Mouse (Mus musculus) urinary bladder, postnatal 4 days (tissue): ENCODE measurements around the gene Itprid2.
"Not testable (repeated sequence)": the region's sequence is repeated elsewhere in the genome, so short reads cannot be mapped to it uniquely, and the experiment has no call there.

Experiments
- DNase-seq, 2 experiments: peaks; one replicate each; pipeline ENCODE4 v3.0.0; 2021 to 2022; ENCODE audit warnings: low spot score in 2 of 2

Itprid2 gene

DNA sequence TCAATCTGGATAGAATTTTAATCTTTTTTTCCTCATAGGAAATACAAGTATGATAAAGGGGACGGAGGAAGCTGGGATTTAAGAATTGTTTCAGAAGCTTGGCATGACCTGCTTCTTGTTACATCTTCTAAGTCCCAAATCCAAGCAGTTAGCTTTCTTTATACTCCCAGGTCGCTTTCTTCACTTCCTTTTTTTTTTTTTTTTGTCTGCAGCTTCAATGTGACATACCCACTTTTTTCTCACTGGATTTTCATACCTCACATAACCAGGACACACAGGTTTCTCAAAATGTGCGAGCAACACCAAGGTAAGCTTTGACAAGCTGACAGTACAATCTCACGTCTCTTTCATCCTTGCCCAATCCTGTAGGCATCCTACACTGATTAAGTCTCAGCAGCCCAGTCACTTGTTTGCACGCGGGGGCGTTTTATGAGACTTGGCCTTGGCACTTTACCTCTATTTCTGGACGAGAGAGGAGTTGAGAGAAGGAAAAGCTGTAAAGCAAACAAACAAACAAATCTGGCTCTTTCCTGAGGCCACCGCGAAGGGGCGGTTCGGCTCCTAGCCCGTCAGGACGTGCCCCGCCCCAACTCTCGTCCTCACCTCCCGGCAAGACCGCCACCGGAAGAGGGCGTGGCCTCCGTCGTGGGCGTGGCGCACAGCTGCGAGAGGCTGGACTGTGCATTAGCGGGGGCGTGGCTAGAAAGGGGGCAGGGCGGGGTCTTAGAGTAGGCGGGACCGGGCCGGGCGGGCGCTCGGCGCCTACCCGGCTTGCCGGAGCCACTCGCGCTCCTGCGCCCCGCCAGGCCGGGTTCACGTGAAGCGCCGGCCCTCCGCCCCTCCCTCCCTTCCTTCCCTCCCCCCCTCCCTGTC, at the start of gene Itprid2:
Gene Itprid2 (plus strand): TSS at position 825 of the 873 bp plus-strand sequence.
- DNase-seq = peak; percentile 97 to 99

GRCm38 (mm10) chr2:79596177-79596576, 39.0 kb upstream of the Itprid2 start:
- no peak for DNase-seq

DNA sequence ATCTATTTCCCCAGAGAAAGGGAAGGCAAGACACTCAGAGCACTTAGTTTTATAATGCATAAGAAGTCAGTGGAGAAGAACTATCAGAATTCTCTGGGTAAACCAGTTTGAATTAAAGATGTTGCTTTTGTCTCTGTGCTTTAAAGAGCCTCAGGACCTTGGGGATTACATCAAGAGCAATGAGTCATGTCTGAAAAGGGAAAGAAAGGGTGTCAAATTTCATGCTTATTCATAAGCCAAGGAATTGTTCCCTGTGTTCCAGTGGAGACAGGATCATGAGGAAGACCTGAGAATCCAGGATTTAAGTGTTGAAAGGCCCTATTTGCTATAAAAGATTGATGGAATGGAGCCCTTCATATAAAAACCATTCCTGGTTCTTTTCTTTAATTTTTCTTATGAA, 38.1 kb upstream of the Itprid2 start:
- no peak for DNase-seq

DNA sequence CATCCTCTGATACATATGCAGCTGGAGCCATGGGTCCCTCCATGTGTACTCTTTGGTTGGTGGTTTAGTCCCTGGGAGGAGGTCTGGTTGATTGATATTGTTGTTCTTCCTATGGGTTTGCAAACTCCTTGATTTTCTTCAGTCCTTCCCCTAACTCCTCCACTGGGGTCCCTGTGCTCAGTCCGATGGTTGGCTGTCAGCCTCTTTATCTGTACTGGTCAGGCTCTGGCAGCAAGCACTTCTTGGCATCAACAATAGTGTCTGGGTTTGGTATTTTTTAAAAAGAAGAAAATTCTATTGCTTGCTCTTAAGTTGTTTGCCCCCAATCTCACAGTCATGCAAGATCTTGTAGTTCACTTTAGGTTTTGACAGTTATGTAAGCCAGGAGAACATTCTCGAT, 34.0 kb upstream of the Itprid2 start:
- not testable (repeated sequence) for DNase-seq

DNA sequence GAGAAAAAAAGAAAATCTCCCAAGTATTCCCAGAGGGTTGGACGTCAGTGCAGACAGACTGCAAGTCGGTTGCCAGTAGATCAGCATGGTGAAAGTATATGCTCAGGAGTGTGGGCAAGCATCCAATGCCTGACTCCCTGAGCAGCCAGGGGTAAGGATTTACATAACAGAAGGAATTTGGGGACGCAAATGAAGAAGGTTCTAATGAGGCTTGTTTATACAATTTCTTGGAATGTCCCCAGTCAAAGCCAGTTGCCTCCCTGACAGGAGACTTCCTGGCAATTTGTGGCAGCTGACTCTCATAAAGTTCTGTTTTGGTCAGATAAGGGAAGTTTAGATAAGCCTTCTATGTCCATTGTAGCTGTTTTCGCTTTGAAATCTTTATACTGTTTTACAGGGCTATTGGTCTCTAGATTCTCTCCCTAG, 33.4 kb upstream of the Itprid2 start:
- DNase-seq = no peak

DNA sequence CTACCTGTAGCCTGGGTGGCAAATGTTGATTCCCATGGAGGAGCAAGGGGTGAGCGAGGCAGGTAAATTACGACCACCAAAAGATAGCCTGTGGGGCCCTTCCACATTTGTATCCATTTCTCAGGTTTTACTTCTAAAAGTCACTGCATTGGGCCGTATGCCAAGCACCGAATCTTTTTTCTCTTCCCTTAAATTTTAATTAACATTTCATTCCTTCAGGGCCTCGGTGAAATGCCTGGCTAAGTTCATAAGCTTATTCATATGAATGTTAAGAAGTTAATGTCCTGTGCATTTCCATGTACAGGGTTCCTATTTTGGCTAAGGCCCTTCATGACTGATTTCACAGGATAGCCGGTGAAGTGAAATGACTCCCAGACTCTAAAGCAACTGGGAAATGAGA, 32.8 kb upstream of the Itprid2 start:
- DNase-seq = no peak

DNA sequence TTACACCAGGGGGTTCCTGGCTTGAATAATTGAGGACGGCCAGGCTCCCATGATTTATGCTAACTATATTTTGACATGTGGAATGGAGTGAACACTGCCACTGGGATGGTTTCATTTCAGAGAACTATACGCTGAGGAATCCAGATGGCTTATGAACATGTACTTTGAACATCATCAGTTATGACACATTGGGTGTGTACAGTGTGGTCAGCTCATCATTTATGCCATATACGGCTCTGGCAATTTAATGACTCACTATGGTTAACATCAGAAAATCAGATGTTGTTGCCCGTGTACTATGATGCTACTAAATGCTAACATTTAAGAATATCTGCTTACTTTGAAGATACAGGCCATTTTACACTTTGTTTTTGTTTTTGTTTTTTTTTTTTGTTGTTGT, 31.8 kb upstream of the Itprid2 start:
- no peak for DNase-seq

DNA sequence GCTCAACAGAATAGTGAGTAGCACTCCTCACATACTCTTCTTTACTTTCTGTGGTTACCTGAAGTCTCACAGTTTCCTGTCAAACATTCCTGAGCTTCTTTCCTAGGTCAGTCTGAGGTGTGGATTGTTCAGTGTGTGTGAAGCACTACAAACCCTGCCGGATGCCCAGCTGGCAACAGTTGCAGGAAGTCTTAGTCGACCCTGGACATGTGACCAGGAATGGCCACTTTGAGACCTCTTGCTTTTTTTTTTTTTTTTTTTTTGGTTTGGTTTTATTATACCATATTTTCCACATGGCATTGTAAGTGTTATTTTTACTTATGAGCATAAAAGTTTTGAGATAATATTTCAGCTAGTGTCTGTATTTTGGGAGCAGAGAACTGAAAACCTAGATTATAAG, 29.1 kb upstream of the Itprid2 start:
- DNase-seq = no peak

- no peak for DNase-seq
Observed at GRCm38 (mm10) chr2:79607181-79607580, 28.0 kb upstream of the Itprid2 start.

- no peak for DNase-seq
Observed at GRCm38 (mm10) chr2:79608301-79609074, 26.7 kb upstream of the Itprid2 start.

- DNase-seq = no peak
Observed at GRCm38 (mm10) chr2:79610894-79611293, 24.3 kb upstream of the Itprid2 start.

GRCm38 (mm10) chr2:79618145-79618544, 17.0 kb upstream of the Itprid2 start:
- DNase-seq = no peak

GRCm38 (mm10) chr2:79618614-79619568, 16.3 kb upstream of the Itprid2 start:
- no peak for DNase-seq

DNA sequence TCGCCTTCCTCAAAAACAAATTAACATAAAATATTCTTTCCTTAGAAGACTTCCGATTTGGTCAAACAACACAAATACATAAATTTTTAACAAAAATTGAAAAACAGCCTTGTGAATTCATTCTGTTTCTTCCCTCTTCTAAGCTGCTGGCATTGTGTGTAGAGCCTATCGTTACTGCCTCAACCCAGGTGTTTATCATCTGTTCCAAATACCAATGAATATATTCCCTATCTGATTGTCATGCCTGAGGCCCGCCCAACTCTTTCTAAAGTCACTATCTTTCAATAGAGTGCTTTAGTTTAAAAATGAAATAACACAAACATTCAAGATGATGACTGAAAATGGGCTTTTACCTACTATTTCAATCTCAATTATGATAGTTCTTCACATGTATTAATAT, 11.9 kb upstream of the Itprid2 start:
- DNase-seq = no peak

DNA sequence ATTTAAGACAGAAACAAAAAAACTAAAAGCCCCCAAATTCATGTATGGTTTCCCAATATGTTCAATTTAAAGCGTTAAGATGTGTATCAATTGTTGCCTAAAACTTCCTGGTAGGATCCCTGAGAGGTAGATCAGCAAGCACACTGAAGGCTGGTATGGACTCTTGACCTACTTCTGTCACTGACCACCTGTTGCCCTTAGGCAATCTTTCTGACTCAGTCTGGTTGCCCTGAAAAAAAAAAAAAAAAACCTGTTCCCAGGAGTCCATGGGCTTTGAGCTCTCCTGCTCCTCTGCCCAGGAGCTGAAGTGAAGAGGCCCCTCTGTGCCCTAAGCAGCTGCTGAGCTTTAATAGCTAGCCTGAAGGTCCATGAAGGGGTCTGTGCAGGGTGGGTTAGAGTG, 7.5 kb upstream of the Itprid2 start:
- no peak for DNase-seq

GRCm38 (mm10) chr2:79630231-79630630, 4.9 kb upstream of the Itprid2 start:
- no peak for DNase-seq

GRCm38 (mm10) chr2:79635426-79636291, 507 bp downstream of the Itprid2 start:
- peak; percentile 65 to 66 for DNase-seq

DNA sequence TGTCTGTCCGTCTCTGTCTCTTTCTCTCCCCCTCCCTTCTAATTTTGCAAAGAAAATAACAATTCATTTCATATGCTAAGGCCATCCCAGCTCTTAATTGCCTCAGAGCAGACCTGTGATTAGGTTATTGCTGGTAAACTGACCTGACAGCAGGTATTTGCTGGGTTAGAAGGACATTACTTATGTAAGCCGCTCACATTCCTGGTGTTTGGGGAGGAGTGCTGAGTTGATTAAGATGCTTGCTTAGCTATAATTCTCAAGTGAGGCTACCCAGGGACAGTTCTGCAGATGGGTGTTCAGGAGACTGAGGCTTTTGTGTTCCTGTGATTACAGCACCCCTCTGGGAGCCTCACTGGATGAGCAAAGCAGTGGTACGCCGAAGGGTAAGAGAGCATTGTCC, 3.8 kb downstream of the Itprid2 start:
- no peak for DNase-seq

GRCm38 (mm10) chr2:79646237-79646688, 11.1 kb downstream of the Itprid2 start:
- DNase-seq = no peak

DNA sequence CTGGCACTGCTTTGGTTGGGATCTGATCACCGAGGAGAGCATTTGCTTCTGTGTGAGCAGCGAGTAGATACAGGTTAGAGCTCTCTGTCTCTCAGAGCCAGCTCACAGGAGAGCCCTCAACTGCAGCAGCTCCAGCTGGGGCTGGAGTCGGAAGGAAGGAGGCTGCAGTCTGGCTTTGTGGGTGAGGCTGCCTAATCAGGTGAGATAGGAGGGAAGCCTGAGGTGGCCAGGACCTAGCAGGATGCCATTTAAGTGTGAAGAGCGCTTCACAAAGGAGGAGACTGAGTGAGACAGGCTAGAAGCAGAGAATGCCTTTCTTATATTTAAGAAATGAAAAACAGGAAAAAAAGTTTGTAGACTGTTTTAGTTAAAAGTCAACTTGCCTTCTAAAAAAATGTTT, 11.9 kb downstream of the Itprid2 start:
- DNase-seq = no peak

GRCm38 (mm10) chr2:79647728-79648127, 12.6 kb downstream of the Itprid2 start:
- no peak for DNase-seq
